Mouse (Mus musculus) bone marrow macrophage, adult 2 months (primary cell): Measurements from ENCODE around the gene Ecd. TPM values are rescaled to one million over a fixed set of nuclear protein-coding genes. Genes with fewer than 3 reads are reported as not detected.
A peak's percentile ranks its signal among the peaks of the same experiment; 100 is the strongest.

Experiments
- H3K27ac ChIP-seq: 2 replicates; pipeline ENCODE4 v1.5.1; 2012; ENCODE audit warnings: low read depth, low read length; ENCODE audit not compliant: insufficient read depth
- H3K4me1 ChIP-seq: 2 replicates; pipeline ENCODE4 v1.6.1; 2012; ENCODE audit warnings: low read length; ENCODE audit not compliant: control insufficient read depth, insufficient read depth
- H3K4me3 ChIP-seq: 2 replicates; pipeline ENCODE4 v1.5.1; 2012; ENCODE audit warnings: mild to moderate bottlenecking, low read length, moderate library complexity; ENCODE audit not compliant: insufficient read depth
- CTCF ChIP-seq: IDR thresholded peaks from 2 replicates; pipeline ENCODE4 v1.5.1; 2012; ENCODE audit warnings: low read depth, mild to moderate bottlenecking, low read length, moderate library complexity
- POLR2A ChIP-seq: IDR thresholded peaks from 2 replicates; pipeline ENCODE4 v1.6.1; 2012; ENCODE audit warnings: mild to moderate bottlenecking, low read depth, low read length, borderline replicate concordance
- polyA plus RNA-seq: library from polyadenylated mRNA; stranded (reverse); fragments of >200 nt; gene quantifications from 2 replicates; pipeline ENCODE4 v1.2.4, GENCODE M21; 2012; ENCODE audit not compliant: missing spikeins, insufficient read depth, insufficient read length

Ecd gene
- polyA plus RNA-seq, 1 experiment: 29.4 TPM

- Histone ChIP-seq H3K4me3 (no peak overlapping the region), H3K4me1 (peaks cover 11% of the 10 kb centered on the region), H3K27ac (no peak overlapping the region)
- TF ChIP-seq CTCF (no peak), POLR2A (no peak)
Measured at GRCm38 (mm10) chr14:20378313-20379061, 30.6 kb upstream of the Ecd start.

GRCm38 (mm10) chr14:20377112-20377521 is 29.2 kb upstream of the Ecd start:
- no peak overlapping the region for H3K27ac ChIP-seq
- TF ChIP-seq CTCF: no peak
- TF ChIP-seq POLR2A: no peak
- H3K4me3 ChIP-seq: no peak overlapping the region
- peaks cover 14% of the 10 kb centered on the region for H3K4me1 ChIP-seq

- TF ChIP-seq POLR2A: no peak
- no peak for TF ChIP-seq CTCF
- Histone ChIP-seq H3K27ac (peak overlapping the region; percentile 41), H3K4me3 (no peak overlapping the region), H3K4me1 (peaks cover 18% of the 10 kb centered on the region)
Measured at GRCm38 (mm10) chr14:20371854-20372253, 23.9 kb upstream of the Ecd start.

- TF ChIP-seq CTCF (no peak), POLR2A (no peak)
- Histone ChIP-seq H3K4me3 (no peak overlapping the region), H3K4me1 (peaks cover 18% of the 10 kb centered on the region), H3K27ac (0 out of 2 replicates have a peak overlapping the region, but pooled peaks have one; percentile 0)
Measured at GRCm38 (mm10) chr14:20370798-20371197, 22.9 kb upstream of the Ecd start.

- no peak overlapping the region for H3K4me3 ChIP-seq
- no peak overlapping the region for H3K27ac ChIP-seq
- TF ChIP-seq POLR2A (no peak), CTCF (no peak)
- H3K4me1 ChIP-seq: peaks cover 22% of the 10 kb centered on the region
Measured at GRCm38 (mm10) chr14:20368271-20368670, 20.4 kb upstream of the Ecd start.

GRCm38 (mm10) chr14:20363230-20363629 is 15.3 kb upstream of the Ecd start:
- no peak overlapping the region for H3K4me3 ChIP-seq
- H3K27ac ChIP-seq: no peak overlapping the region
- peaks cover 9% of the 10 kb centered on the region for H3K4me1 ChIP-seq
- TF ChIP-seq POLR2A (no peak), CTCF (no peak)

GRCm38 (mm10) chr14:20347441-20347990 is 405 bp downstream of the Ecd start:
- H3K4me3 ChIP-seq: peak overlapping the region; percentile 85
- no peak for TF ChIP-seq POLR2A
- no peak for TF ChIP-seq CTCF
- peaks cover 6% of the 10 kb centered on the region for H3K4me1 ChIP-seq

GRCm38 (mm10) chr14:20345885-20346284 is 2.0 kb downstream of the Ecd start:
- TF ChIP-seq CTCF (no peak), POLR2A (no peak)
- H3K27ac ChIP-seq: no peak overlapping the region
- no peak overlapping the region for H3K4me3 ChIP-seq
- H3K4me1 ChIP-seq: peaks cover 6% of the 10 kb centered on the region

More at GRCm38 (mm10) chr14:20347441-20347990, 405 bp downstream of the Ecd start:
- H3K27ac ChIP-seq: peak overlapping the region; percentile 45

- Histone ChIP-seq H3K27ac (no peak overlapping the region), H3K4me1 (no peaks in the 10 kb centered on the region), H3K4me3 (no peak overlapping the region)
- TF ChIP-seq POLR2A (no peak), CTCF (no peak)
Measured at GRCm38 (mm10) chr14:20340866-20341265, 7.1 kb downstream of the Ecd start.

GRCm38 (mm10) chr14:20340149-20340548 is 7.8 kb downstream of the Ecd start:
- no peak overlapping the region for H3K4me3 ChIP-seq
- peak; percentile 64 for TF ChIP-seq CTCF
- TF ChIP-seq POLR2A: no peak
- H3K4me1 ChIP-seq: no peaks in the 10 kb centered on the region
- no peak overlapping the region for H3K27ac ChIP-seq
